Mouse (Mus musculus): ENCODE results near the gene Tank. TPM values are rescaled to one million over a fixed set of nuclear protein-coding genes. Genes with fewer than 3 reads are reported as not detected.

The Tank gene
- polyA plus RNA-seq, 1 experiment from 2014 or later, result 20.7 TPM

DNA sequence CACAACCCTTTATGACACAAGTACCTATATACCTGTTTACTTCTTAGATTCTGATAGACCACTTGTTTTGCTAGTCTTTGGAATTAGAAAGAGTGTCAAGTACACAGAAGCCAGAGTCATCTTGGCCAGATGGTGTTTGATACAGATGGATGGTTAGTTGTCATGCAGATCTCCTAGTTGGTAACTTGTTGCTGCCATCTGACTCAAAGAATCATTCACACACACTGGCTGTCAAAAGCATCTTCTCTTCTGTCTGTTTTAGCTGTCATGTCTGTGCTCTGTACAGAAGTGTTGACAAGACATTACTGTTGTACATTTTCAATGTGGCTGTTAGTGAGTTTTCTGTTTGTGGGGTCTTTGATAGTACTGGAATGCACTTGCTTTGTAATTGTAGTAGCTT, 45.6 kb downstream of the Tank start:
- DNase-seq (ENCODE audit: low spot score) (no peak), ATAC-seq (ENCODE audit: low FRiP score, low TSS enrichment) (no peak)
- no peak overlapping the region for H3K4me2 ChIP-seq (replicated peaks; ENCODE audit: low read depth)
- TF ChIP-seq CTCF (IDR thresholded peaks at IDR 0.05; ENCODE audit: low read depth), result no peak
- TF ChIP-seq EP300 (optimal IDR thresholded peaks at IDR 0.05), result no peak
- no peaks in the 10 kb centered on the region for H3K4me1 ChIP-seq (replicated peaks; ENCODE audit: control insufficient read depth, insufficient read depth)
- H3K9ac ChIP-seq (ENCODE audit: low read length), result no peak overlapping the region
- H3K36me3 ChIP-seq (ENCODE audit: control insufficient read depth, insufficient read depth, low read length), result 0 out of 2 replicates have a peak, but pooled peaks cover 8% of the 10 kb centered on the region
- H3K27ac ChIP-seq (replicated peaks), result no peak overlapping the region
- no peak overlapping the region for H3K4me3 ChIP-seq (ENCODE audit: low read depth, low read length)
- H3K9me3 ChIP-seq (ENCODE audit: control insufficient read depth, low read length), result no peaks in the 10 kb centered on the region
- H3K27me3 ChIP-seq (ENCODE audit: control insufficient read depth, insufficient read depth, low read length), result no peaks in the 10 kb centered on the region

DNA sequence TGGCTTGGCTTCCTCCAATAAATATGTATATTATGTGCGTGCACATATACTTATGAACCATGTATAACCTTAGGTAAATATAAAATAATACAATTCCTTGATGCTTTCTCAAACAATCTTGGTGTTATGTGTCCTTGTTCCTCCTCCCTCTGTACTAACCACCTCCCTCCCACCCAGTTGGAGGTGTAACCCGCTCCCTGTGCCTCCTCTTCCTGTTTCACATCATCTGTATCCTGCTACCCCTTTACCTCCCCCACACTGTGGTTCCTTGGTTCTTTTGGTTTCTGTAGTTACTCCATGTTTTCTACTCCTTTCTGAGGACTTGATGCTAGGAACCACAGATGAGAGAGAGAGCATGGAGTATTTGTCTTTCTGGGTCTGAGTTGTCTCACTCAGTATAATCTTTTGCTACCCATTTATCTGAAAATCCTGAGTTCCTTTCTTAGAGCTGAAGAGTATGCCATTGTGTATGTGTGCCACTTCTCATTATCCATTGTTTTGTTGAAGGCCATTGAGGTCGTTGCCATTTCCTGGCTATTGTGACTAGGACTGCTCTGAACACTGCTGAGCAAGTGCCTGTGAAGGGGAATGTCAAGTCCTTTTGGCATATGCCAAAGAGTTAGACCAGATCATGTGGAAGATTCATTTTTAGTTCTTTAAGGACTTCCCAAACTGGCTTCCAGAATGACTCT, 52.6 kb downstream of the Tank start:
- TF ChIP-seq EP300 (optimal IDR thresholded peaks at IDR 0.05) (no peak), CTCF (IDR thresholded peaks at IDR 0.05; ENCODE audit: low read depth) (no peak)
- WGBS, result 84% methylated on average over 3 of the region's 3 CpGs
- H3K4me2 ChIP-seq (replicated peaks; ENCODE audit: low read depth), result no peak overlapping the region
- no peak overlapping the region for H3K9ac ChIP-seq (ENCODE audit: low read length)
- DNase-seq (ENCODE audit: low spot score), result no peak
- H3K4me1 ChIP-seq (replicated peaks; ENCODE audit: control insufficient read depth, insufficient read depth), result no peaks in the 10 kb centered on the region
- no peak overlapping the region for H3K4me3 ChIP-seq (ENCODE audit: low read depth, low read length)
- no peaks in the 10 kb centered on the region for H3K9me3 ChIP-seq (ENCODE audit: control insufficient read depth, low read length)
- no peak for ATAC-seq (ENCODE audit: low FRiP score, low TSS enrichment)
- no peak overlapping the region for H3K27ac ChIP-seq (replicated peaks)
- no peaks in the 10 kb centered on the region for H3K27me3 ChIP-seq (ENCODE audit: control insufficient read depth, insufficient read depth, low read length)
- 0 out of 2 replicates have a peak, but pooled peaks cover 3% of the 10 kb centered on the region for H3K36me3 ChIP-seq (ENCODE audit: control insufficient read depth, insufficient read depth, low read length)

DNA sequence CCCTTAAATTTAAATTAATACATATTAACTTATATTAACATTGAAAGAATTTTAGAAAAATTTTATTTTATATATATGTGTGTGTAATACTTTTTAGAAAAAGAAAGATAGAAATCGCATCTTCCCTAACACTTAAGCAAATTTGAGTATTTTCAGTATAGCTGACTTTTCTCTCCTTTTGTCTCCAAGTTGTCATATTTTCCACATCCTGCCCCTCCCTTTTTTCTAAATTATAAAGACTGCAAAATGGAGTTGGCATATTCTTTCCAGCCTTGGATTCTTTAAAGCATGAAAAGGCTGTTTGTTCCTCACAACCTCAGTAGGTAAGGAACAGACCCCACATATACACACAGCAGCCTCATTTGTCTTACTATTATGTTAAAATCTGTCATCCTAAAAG, 56.7 kb downstream of the Tank start:
- Histone ChIP-seq H3K4me3 (ENCODE audit: low read depth, low read length) (no peak overlapping the region), H3K4me2 (replicated peaks; ENCODE audit: low read depth) (no peak overlapping the region), H3K36me3 (ENCODE audit: control insufficient read depth, insufficient read depth, low read length) (no peaks in the 10 kb centered on the region), H3K9me3 (ENCODE audit: control insufficient read depth, low read length) (no peaks in the 10 kb centered on the region), H3K9ac (ENCODE audit: low read length) (no peak overlapping the region), H3K4me1 (replicated peaks; ENCODE audit: control insufficient read depth, insufficient read depth) (no peaks in the 10 kb centered on the region), H3K27me3 (ENCODE audit: control insufficient read depth, insufficient read depth, low read length) (no peaks in the 10 kb centered on the region), H3K27ac (replicated peaks) (no peak overlapping the region)
- 95% methylated on average over 1 of the region's 1 CpGs for WGBS
- ATAC-seq (ENCODE audit: low FRiP score, low TSS enrichment) (no peak), DNase-seq (ENCODE audit: low spot score) (no peak)
- TF ChIP-seq EP300 (optimal IDR thresholded peaks at IDR 0.05) (no peak), CTCF (IDR thresholded peaks at IDR 0.05; ENCODE audit: low read depth) (no peak)

DNA sequence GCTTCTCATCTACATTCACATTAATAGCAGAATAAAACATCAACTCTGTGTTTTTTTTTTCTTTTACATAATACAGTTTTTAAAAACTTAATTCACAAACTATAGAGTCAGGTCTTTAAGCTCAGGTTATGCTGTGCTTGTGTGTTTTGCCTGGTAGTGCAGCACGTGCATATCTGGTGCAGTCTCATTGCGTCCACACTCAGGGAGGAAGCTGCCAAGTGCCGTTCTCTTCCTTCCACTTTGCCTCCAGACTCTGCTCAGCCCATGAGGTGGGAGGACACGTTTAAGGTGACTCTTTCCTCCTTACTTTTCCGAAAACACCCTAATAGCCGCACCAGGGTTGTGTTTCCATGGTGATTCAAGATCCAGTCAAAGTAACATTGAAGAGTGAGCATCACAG, 59.8 kb downstream of the Tank start:
- Histone ChIP-seq H3K4me2 (replicated peaks; ENCODE audit: low read depth) (no peak overlapping the region), H3K9ac (ENCODE audit: low read length) (no peak overlapping the region), H3K27ac (replicated peaks) (no peak overlapping the region), H3K4me1 (replicated peaks; ENCODE audit: control insufficient read depth, insufficient read depth) (no peaks in the 10 kb centered on the region), H3K9me3 (ENCODE audit: control insufficient read depth, low read length) (no peaks in the 10 kb centered on the region), H3K27me3 (ENCODE audit: control insufficient read depth, insufficient read depth, low read length) (no peaks in the 10 kb centered on the region), H3K36me3 (ENCODE audit: control insufficient read depth, insufficient read depth, low read length) (no peaks in the 10 kb centered on the region), H3K4me3 (ENCODE audit: low read depth, low read length) (no peak overlapping the region)
- no peak for TF ChIP-seq EP300 (optimal IDR thresholded peaks at IDR 0.05)
- TF ChIP-seq CTCF (IDR thresholded peaks at IDR 0.05; ENCODE audit: low read depth), result no peak
- DNase-seq (ENCODE audit: low spot score) (no peak), ATAC-seq (ENCODE audit: low FRiP score, low TSS enrichment) (no peak)
- WGBS, result 70% methylated on average over 6 of the region's 6 CpGs

DNA sequence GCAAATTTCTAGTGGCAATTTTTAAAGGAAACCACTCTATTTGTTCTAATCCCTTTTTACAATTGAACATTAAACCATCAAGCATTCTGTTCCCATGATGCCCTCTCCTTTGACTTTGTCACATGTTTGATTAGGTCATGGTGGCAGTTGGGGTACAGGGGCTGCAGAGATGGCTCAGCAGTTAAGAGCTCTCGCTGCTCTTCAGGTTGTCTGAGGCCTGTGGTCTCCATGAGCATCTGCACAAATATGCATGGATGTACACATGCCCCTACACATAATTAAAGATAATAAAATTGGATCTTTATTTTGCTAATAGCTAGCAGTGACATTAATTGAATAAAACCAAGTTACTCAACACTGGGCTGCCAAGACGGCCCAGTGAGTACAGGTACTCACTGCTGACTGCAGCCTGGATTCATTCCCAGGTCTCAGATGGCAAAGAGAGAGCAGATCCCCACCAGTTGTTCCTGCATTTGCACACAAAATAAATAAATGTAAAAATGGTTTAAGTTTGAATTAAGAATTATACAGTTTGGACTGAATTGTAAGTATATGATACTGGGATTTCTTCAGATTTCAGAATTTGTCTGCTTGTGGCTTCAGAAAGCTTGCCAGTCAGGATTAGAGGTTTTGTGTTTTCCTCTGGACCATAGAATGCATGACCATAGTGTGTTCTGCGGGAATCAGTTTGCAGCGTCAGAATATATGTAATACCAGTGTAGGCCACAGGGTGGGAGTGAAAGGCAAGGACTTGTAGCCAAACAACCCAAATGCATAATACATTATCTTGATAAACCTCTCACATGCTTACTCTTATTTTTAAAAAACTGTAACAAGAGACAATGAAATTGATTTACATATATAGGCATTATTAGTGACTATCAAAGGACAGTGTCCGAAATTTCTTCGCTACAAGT, 64.3 kb downstream of the Tank start:
- ATAC-seq (ENCODE audit: low FRiP score, low TSS enrichment), result no peak
- no peak overlapping the region for H3K27ac ChIP-seq (replicated peaks)
- H3K9ac ChIP-seq (ENCODE audit: low read length), result no peak overlapping the region
- H3K4me2 ChIP-seq (replicated peaks; ENCODE audit: low read depth), result no peak overlapping the region
- DNase-seq (ENCODE audit: low spot score), result peak; percentile 47
- H3K4me1 ChIP-seq (replicated peaks; ENCODE audit: control insufficient read depth, insufficient read depth), result no peaks in the 10 kb centered on the region
- H3K4me3 ChIP-seq (ENCODE audit: low read depth, low read length), result no peak overlapping the region
- H3K9me3 ChIP-seq (ENCODE audit: control insufficient read depth, low read length), result no peaks in the 10 kb centered on the region
- H3K36me3 ChIP-seq (ENCODE audit: control insufficient read depth, insufficient read depth, low read length), result no peaks in the 10 kb centered on the region
- 54% methylated on average over 6 of the region's 6 CpGs for WGBS
- no peak for TF ChIP-seq EP300 (optimal IDR thresholded peaks at IDR 0.05)
- peak; percentile 88 for TF ChIP-seq CTCF (IDR thresholded peaks at IDR 0.05; ENCODE audit: low read depth)
- H3K27me3 ChIP-seq (ENCODE audit: control insufficient read depth, insufficient read depth, low read length), result no peaks in the 10 kb centered on the region

DNA sequence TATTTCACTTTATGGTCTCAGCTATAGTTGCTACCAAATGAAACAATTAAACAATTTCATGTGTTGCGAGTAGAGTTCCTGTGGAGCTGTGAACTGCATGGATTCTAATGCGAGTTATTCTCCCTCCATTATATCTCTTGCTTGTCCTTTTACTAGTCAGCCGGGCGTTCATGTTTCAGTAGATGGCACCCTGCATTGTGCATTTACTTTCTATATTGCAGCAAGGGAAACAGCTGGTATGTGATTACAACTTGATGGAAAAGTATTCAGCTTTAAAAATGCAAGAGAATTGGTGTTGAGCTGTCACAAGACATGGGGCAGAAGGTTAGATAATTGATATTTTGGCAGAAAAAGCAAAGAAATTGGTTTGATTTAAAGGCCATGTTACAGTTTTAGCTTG, 72.8 kb downstream of the Tank start:
- Histone ChIP-seq H3K27ac (replicated peaks) (no peak overlapping the region), H3K4me3 (ENCODE audit: low read depth, low read length) (no peak overlapping the region), H3K4me2 (replicated peaks; ENCODE audit: low read depth) (no peak overlapping the region), H3K27me3 (ENCODE audit: control insufficient read depth, insufficient read depth, low read length) (no peaks in the 10 kb centered on the region), H3K9ac (ENCODE audit: low read length) (no peak overlapping the region), H3K36me3 (ENCODE audit: control insufficient read depth, insufficient read depth, low read length) (peaks cover 10% of the 10 kb centered on the region; the same call in 1 of the 2 replicates), H3K9me3 (ENCODE audit: control insufficient read depth, low read length) (no peaks in the 10 kb centered on the region), H3K4me1 (replicated peaks; ENCODE audit: control insufficient read depth, insufficient read depth) (no peaks in the 10 kb centered on the region)
- TF ChIP-seq EP300 (optimal IDR thresholded peaks at IDR 0.05) (no peak), CTCF (IDR thresholded peaks at IDR 0.05; ENCODE audit: low read depth) (no peak)
- DNase-seq (ENCODE audit: low spot score) (no peak), ATAC-seq (ENCODE audit: low FRiP score, low TSS enrichment) (no peak)
- WGBS, result 92% methylated on average over 4 of the region's 4 CpGs
